Mouse (Mus musculus): ENCODE measurements at regions not wholly inside any gene's neighbourhood (a gene's known extent, or its start where the extent isn't known, plus 50 kb on each side); places are given as distances from the start of the nearest gene placed in this dataset.

DNA sequence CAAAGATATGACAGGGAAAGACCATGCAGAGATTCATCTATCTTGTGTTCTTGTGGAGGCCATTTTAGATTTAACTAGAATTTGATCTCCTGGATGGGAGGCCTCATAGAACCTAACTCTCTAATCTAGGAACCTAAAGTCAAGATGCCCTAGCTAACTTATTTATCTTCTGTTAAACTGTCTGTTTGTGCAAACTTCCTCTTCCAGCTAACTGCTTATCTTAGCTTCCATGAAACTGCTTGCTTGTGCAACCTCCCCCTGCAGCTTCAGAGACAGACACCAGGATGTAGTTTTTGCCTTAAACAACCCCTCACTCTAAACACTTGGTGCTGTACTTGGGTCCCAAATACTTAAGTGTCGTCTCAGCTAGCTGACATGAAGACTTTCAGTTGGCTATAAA is 66.5 kb upstream of the Nfkb1 start:
- TF ChIP-seq CTCF (IDR thresholded peaks at IDR 0.05; ENCODE audit: low read depth, low read length): no peak
- TF ChIP-seq EP300 (IDR thresholded peaks at IDR 0.05; ENCODE audit: insufficient read depth, low read depth, low read length): no peak
- no peak for TF ChIP-seq POLR2A (IDR thresholded peaks at IDR 0.05; ENCODE audit: insufficient read depth, low read length)
